Mouse (Mus musculus): ENCODE measurements around the gene Kcng1.

- TF ChIP-seq CTCF (IDR thresholded peaks at IDR 0.05; ENCODE audit: control insufficient read depth, insufficient read depth, insufficient read length), result no peak
- no peak for TF ChIP-seq MYOD1 (IDR thresholded peaks at IDR 0.05; ENCODE audit: control insufficient read depth, insufficient read length, low read depth)
- TF ChIP-seq USF1 (IDR thresholded peaks at IDR 0.05; ENCODE audit: low read depth), result no peak
- TF ChIP-seq CEBPB (IDR thresholded peaks at IDR 0.05; ENCODE audit: low read depth), result no peak
- no peak for TF ChIP-seq FOSL1 (IDR thresholded peaks at IDR 0.05; ENCODE audit: insufficient read depth, low read length, poor library complexity, severe bottlenecking)
- TF ChIP-seq MAX (IDR thresholded peaks at IDR 0.05), result no peak
- no peak for TF ChIP-seq MYOG (IDR thresholded peaks at IDR 0.05; ENCODE audit: control insufficient read depth, extremely low read depth, insufficient read length)
These were observed 36.0 kb downstream of the Kcng1 start for GRCm38 (mm10) chr2:168245571-168245970.

Data from C2C12 (cell line).